Mouse (Mus musculus): ENCODE data around the gene Plcg1.

- TF ChIP-seq CTCF (IDR thresholded peaks at IDR 0.05; ENCODE audit: extremely low read depth, insufficient read depth, insufficient read length, insufficient replicate concordance) (no peak), POLR2A (IDR thresholded peaks at IDR 0.05; ENCODE audit: low read depth, low read length) (no peak)
These were observed 33.3 kb downstream of the Plcg1 start for GRCm38 (mm10) chr2:160764386-160764785.

All from spleen, adult 2 months (tissue).